Comparison of ENCODE assay signal across 22 mouse cellular contexts in genomic region chr2:70922814-70923213, GRCm38 (mm10).
DNase-seq lines count a peak whose midpoint lies in the region; ATAC-seq and TF ChIP-seq lines count a peak whose summit lies in the region.
"Had no signal": no experiment of that assay in that cellular context is flagged by ENCODE, and none has a peak within 500 bp of the region (broad histone marks: within the 10 kb centered on the region; RNA-seq: fewer than 3 reads in every experiment).

No protein-coding gene starts in this region.

- H3K27me3 ChIP-seq in heart, postnatal 0 days (ENCODE audit: control insufficient read depth, insufficient read depth, low read length): no peaks in the 10 kb centered on the region
- no peaks in the 10 kb centered on the region for H3K27me3 ChIP-seq in heart, embryonic 10.5 days (ENCODE audit: insufficient read depth, poor library complexity, severe bottlenecking)
- no peaks in the 10 kb centered on the region for H3K27me3 ChIP-seq in liver, embryonic 13.5 days
- no peaks in the 10 kb centered on the region for H3K27me3 ChIP-seq in forebrain, embryonic 14.5 days (replicated peaks; ENCODE audit: control insufficient read depth, insufficient read depth, low read length)
- H3K27me3 ChIP-seq: forebrain, embryonic 15.5 days; heart, embryonic 15.5 days; kidney, embryonic 15.5 days had no signal

- no peak for TF ChIP-seq CTCF in heart, postnatal 0 days (IDR thresholded peaks at IDR 0.05; ENCODE audit: low read depth)

- no peak for ATAC-seq in heart, postnatal 0 days (ENCODE audit: insufficient read depth, low read depth)
- no peak for ATAC-seq in liver, embryonic 13.5 days (ENCODE audit: low read depth)
- ATAC-seq in forebrain, embryonic 14.5 days: no peak
- ATAC-seq: forebrain, embryonic 15.5 days had no signal

- H3K4me1 ChIP-seq in heart, postnatal 0 days (ENCODE audit: control insufficient read depth, insufficient read depth): peaks cover 3% of the 10 kb centered on the region; the same call in 1 of the 2 replicates
- H3K4me1 ChIP-seq in heart, embryonic 10.5 days: peaks cover 5% of the 10 kb centered on the region
- peaks cover 37% of the 10 kb centered on the region for H3K4me1 ChIP-seq in liver, embryonic 13.5 days (replicated peaks)
- H3K4me1 ChIP-seq in forebrain, embryonic 14.5 days (ENCODE audit: control insufficient read depth, insufficient read depth, low read length): no peaks in the 10 kb centered on the region
- H3K4me1 ChIP-seq: kidney, embryonic 15.5 days had no signal

- no peak overlapping the region for H3K4me3 ChIP-seq in heart, postnatal 0 days (ENCODE audit: low read depth, low read length)
- H3K4me3 ChIP-seq in heart, embryonic 10.5 days: no peak overlapping the region
- H3K4me3 ChIP-seq in liver, embryonic 13.5 days (replicated peaks): no peak overlapping the region
- H3K4me3 ChIP-seq in forebrain, embryonic 14.5 days (ENCODE audit: low read depth, low read length): no peak overlapping the region
- H3K4me3 ChIP-seq: erythroblast, embryonic 14.5 days; forebrain, embryonic 15.5 days; heart, embryonic 15.5 days; kidney, embryonic 15.5 days; limb, embryonic 10.5 days; midbrain, embryonic 10.5 days had no signal

- H3K9ac ChIP-seq in heart, postnatal 0 days (replicated peaks; ENCODE audit: low read depth, low read length): no peak overlapping the region; the same call in 1 of the 2 replicates
- H3K9ac ChIP-seq in liver, embryonic 13.5 days: no peak overlapping the region
- no peak overlapping the region for H3K9ac ChIP-seq in forebrain, embryonic 14.5 days (ENCODE audit: low read length)
- H3K9ac ChIP-seq: forebrain, embryonic 15.5 days; heart, embryonic 15.5 days; kidney, embryonic 15.5 days had no signal

- 68% methylated on average over 6 of the region's 6 CpGs for WGBS in heart, postnatal 0 days
- WGBS in heart, embryonic 10.5 days: 73% methylated on average over 6 of the region's 6 CpGs
- 67% methylated on average over 6 of the region's 6 CpGs for WGBS in liver, embryonic 13.5 days (ENCODE audit: insufficient replicate concordance)
- 75% methylated on average over 6 of the region's 6 CpGs for WGBS in forebrain, embryonic 14.5 days

- H3K27ac ChIP-seq in heart, postnatal 0 days (ENCODE audit: low read depth): peak overlapping the region; percentile 20; the same call in 1 of the 2 replicates
- H3K27ac ChIP-seq in heart, embryonic 10.5 days: no peak overlapping the region
- H3K27ac ChIP-seq in liver, embryonic 13.5 days: peak overlapping the region; percentile 30; the same call in 1 of the 2 replicates
- no peak overlapping the region for H3K27ac ChIP-seq in forebrain, embryonic 14.5 days (ENCODE audit: low read depth, low read length)
- H3K27ac ChIP-seq: forebrain, embryonic 15.5 days; heart, embryonic 15.5 days; kidney, embryonic 15.5 days; limb, embryonic 10.5 days; macrophage; midbrain, embryonic 10.5 days had no signal

- no peaks in the 10 kb centered on the region for H3K36me3 ChIP-seq in heart, postnatal 0 days (replicated peaks; ENCODE audit: control insufficient read depth, insufficient read depth, low read length)
- no peaks in the 10 kb centered on the region for H3K36me3 ChIP-seq in heart, embryonic 10.5 days
- H3K36me3 ChIP-seq in liver, embryonic 13.5 days: no peaks in the 10 kb centered on the region
- H3K36me3 ChIP-seq in forebrain, embryonic 14.5 days (ENCODE audit: control insufficient read depth, insufficient read depth, low read length): no peaks in the 10 kb centered on the region
- H3K36me3 ChIP-seq: forebrain, embryonic 15.5 days; heart, embryonic 15.5 days; kidney, embryonic 15.5 days; limb, embryonic 10.5 days; midbrain, embryonic 10.5 days had no signal

- no peaks in the 10 kb centered on the region for H3K9me3 ChIP-seq in heart, postnatal 0 days (replicated peaks; ENCODE audit: control insufficient read depth, low read length)
- no peaks in the 10 kb centered on the region for H3K9me3 ChIP-seq in heart, embryonic 10.5 days
- H3K9me3 ChIP-seq in liver, embryonic 13.5 days (replicated peaks): no peaks in the 10 kb centered on the region
- H3K9me3 ChIP-seq in forebrain, embryonic 14.5 days (replicated peaks; ENCODE audit: control insufficient read depth, low read length): no peaks in the 10 kb centered on the region
- H3K9me3 ChIP-seq: forebrain, embryonic 15.5 days; heart, embryonic 15.5 days; kidney, embryonic 15.5 days; limb, embryonic 10.5 days; midbrain, embryonic 10.5 days had no signal

- no peak for DNase-seq in heart, postnatal 0 days (ENCODE audit: low spot score)
- no peak for DNase-seq in heart, embryonic 10.5 days (ENCODE audit: low spot score)
- DNase-seq in liver, embryonic 13.5 days: no peak
- peak; percentile 57 to 63 for DNase-seq in lung, adult 18-20 months
- DNase-seq in lung, postnatal 14 days: peak; percentile 24
- no peak for DNase-seq in forebrain, embryonic 14.5 days (ENCODE audit: low spot score)
- no peak for DNase-seq in retina, embryonic 14.5 days (ENCODE audit: low spot score)
- DNase-seq in embryo, embryonic 10 days (ENCODE audit: low spot score): no peak
- DNase-seq: B cell, adult 2 months; cerebellum, adult 2 months; kidney, postnatal 4 days; layer of hippocampus, adult 9-11 months; retina, postnatal 1 day; right cerebral cortex, postnatal 4 days; thymus, postnatal 4 days had no signal

- no peak for TF ChIP-seq EP300 in heart, postnatal 0 days (IDR thresholded peaks at IDR 0.05; ENCODE audit: low read depth)

- H3K4me2 ChIP-seq in heart, postnatal 0 days (ENCODE audit: low read depth, low read length): peak overlapping the region; percentile 16; the same call in 1 of the 2 replicates
- 0 out of 2 replicates have a peak overlapping the region, but pooled peaks have one; percentile 8 for H3K4me2 ChIP-seq in liver, embryonic 13.5 days
- H3K4me2 ChIP-seq in forebrain, embryonic 14.5 days (ENCODE audit: low read length): no peak overlapping the region
- H3K4me2 ChIP-seq: forebrain, embryonic 15.5 days; heart, embryonic 15.5 days; kidney, embryonic 15.5 days had no signal

Comparison
In these comparisons a context has a peak if more than half of its experiments do, and no peak if none do; other contexts are left out.
1. H3K27ac ChIP-seq: peak in heart, postnatal 0 days (single experiment) and liver, embryonic 13.5 days (single experiment); none in heart, embryonic 10.5 days (single experiment) and forebrain, embryonic 14.5 days (single experiment).
2. DNase-seq: peak in lung, adult 18-20 months (2 of 2) and lung, postnatal 14 days (single experiment); none in heart, postnatal 0 days (single experiment), heart, embryonic 10.5 days (single experiment), liver, embryonic 13.5 days (single experiment), forebrain, embryonic 14.5 days (single experiment), retina, embryonic 14.5 days (single experiment) and embryo, embryonic 10 days (single experiment).